Mouse (Mus musculus): ENCODE measurements around the gene Ankrd35.
"Not testable (repeated sequence)": the region's sequence is repeated elsewhere in the genome, so short reads cannot be mapped to it uniquely, and the experiment has no call there.

The Ankrd35 gene

GRCm38 (mm10) chr3:96673514-96673913 is 3.6 kb downstream of the Ankrd35 start:
- DNase-seq (ENCODE audit: low read depth): no peak

GRCm38 (mm10) chr3:96674442-96674841 is 4.5 kb downstream of the Ankrd35 start:
- DNase-seq (ENCODE audit: low read depth): no peak

GRCm38 (mm10) chr3:96675171-96675570 is 5.2 kb downstream of the Ankrd35 start:
- DNase-seq (ENCODE audit: low read depth): no peak

GRCm38 (mm10) chr3:96675690-96676089 is 5.8 kb downstream of the Ankrd35 start:
- no peak for DNase-seq (ENCODE audit: low read depth)

- DNase-seq (ENCODE audit: low read depth): no peak
These were observed 8.5 kb downstream of the Ankrd35 start for GRCm38 (mm10) chr3:96678456-96678855.

- peak; percentile 50 for DNase-seq (ENCODE audit: low read depth)
These were observed 9.3 kb downstream of the Ankrd35 start for GRCm38 (mm10) chr3:96679159-96679674.

GRCm38 (mm10) chr3:96680269-96680956 is 10.5 kb downstream of the Ankrd35 start:
- no peak for DNase-seq (ENCODE audit: low read depth)

- no peak for DNase-seq (ENCODE audit: low read depth)
These were observed 13.6 kb downstream of the Ankrd35 start for GRCm38 (mm10) chr3:96683496-96683895.

GRCm38 (mm10) chr3:96684151-96684821 is 14.4 kb downstream of the Ankrd35 start:
- DNase-seq (ENCODE audit: low read depth): no peak

GRCm38 (mm10) chr3:96684822-96685156 is 14.9 kb downstream of the Ankrd35 start:
- no peak for DNase-seq (ENCODE audit: low read depth)

GRCm38 (mm10) chr3:96686057-96686456 is 16.1 kb downstream of the Ankrd35 start:
- not testable (repeated sequence) for DNase-seq (ENCODE audit: low read depth)

- DNase-seq (ENCODE audit: low read depth): no peak
These were observed 18.9 kb downstream of the Ankrd35 start for GRCm38 (mm10) chr3:96688854-96689253.

GRCm38 (mm10) chr3:96690298-96690697 is 20.4 kb downstream of the Ankrd35 start:
- DNase-seq (ENCODE audit: low read depth): no peak

GRCm38 (mm10) chr3:96692506-96692905 is 22.6 kb downstream of the Ankrd35 start:
- DNase-seq (ENCODE audit: low read depth): no peak

- no peak for DNase-seq (ENCODE audit: low read depth)
These were observed 23.6 kb downstream of the Ankrd35 start for GRCm38 (mm10) chr3:96693579-96693978.

GRCm38 (mm10) chr3:96696198-96696765 is 26.4 kb downstream of the Ankrd35 start, which contains the start of gene Pias3:
Gene Pias3, plus strand, starts transcription at chr3:96696384.
- DNase-seq (ENCODE audit: low read depth): peak; percentile 60

- peak; percentile 68 for DNase-seq (ENCODE audit: low read depth)
These were observed 27.1 kb downstream of the Ankrd35 start for GRCm38 (mm10) chr3:96696766-96697732.

- DNase-seq (ENCODE audit: low read depth): no peak
These were observed 29.2 kb downstream of the Ankrd35 start for GRCm38 (mm10) chr3:96698993-96699690.

GRCm38 (mm10) chr3:96700376-96700775 is 30.4 kb downstream of the Ankrd35 start:
- peak; percentile 59 for DNase-seq (ENCODE audit: low read depth)

GRCm38 (mm10) chr3:96701003-96701402 is 31.1 kb downstream of the Ankrd35 start:
- DNase-seq (ENCODE audit: low read depth): no peak

GRCm38 (mm10) chr3:96704778-96705177 is 34.8 kb downstream of the Ankrd35 start:
- no peak for DNase-seq (ENCODE audit: low read depth)
